Mouse (Mus musculus): ENCODE data around the gene Sdcbp2. TPM values are rescaled to one million over a fixed set of nuclear protein-coding genes. Genes with fewer than 3 reads are reported as not detected.

Gene Sdcbp2
- polyA plus RNA-seq, 1 experiment from 2014 or later, result 1.9 TPM

DNA sequence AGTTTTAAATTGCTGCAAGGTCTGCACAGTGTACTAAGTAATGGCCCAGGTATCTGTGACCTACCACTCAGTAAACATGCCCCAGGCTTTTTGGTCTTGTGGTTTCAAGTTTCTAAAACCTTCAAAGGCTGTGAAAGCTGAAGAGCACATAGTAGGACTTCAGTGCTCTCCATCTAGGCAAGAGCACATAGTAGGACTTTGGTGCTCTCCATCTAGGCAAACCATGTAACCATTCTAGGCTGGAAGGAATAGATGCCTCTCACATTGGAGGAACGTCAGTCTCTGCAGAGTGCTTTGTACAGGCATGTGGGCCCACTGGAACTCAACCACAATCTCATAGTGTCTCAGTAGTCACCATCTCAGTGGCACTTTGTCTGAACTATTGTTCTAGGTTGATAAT, 8.4 kb upstream of the Sdcbp2 start:
- Histone ChIP-seq H3K9me3 (ENCODE audit: control insufficient read depth, low read length) (no peaks in the 10 kb centered on the region), H3K27me3 (ENCODE audit: control insufficient read depth, insufficient read depth, low read length) (no peaks in the 10 kb centered on the region), H3K36me3 (ENCODE audit: control insufficient read depth, insufficient read depth, low read length) (peaks cover 60% of the 10 kb centered on the region), H3K4me3 (ENCODE audit: low read length) (no peak overlapping the region), H3K9ac (ENCODE audit: low read depth, low read length) (no peak overlapping the region), H3K4me2 (replicated peaks; ENCODE audit: low read depth, low read length) (no peak overlapping the region), H3K4me1 (ENCODE audit: control insufficient read depth, insufficient read depth, low read length) (no peaks in the 10 kb centered on the region), H3K27ac (ENCODE audit: low read depth, low read length) (no peak overlapping the region)
- no peak for ATAC-seq (ENCODE audit: low FRiP score, low TSS enrichment)
- 91% methylated on average over 1 of the region's 1 CpGs for WGBS

DNA sequence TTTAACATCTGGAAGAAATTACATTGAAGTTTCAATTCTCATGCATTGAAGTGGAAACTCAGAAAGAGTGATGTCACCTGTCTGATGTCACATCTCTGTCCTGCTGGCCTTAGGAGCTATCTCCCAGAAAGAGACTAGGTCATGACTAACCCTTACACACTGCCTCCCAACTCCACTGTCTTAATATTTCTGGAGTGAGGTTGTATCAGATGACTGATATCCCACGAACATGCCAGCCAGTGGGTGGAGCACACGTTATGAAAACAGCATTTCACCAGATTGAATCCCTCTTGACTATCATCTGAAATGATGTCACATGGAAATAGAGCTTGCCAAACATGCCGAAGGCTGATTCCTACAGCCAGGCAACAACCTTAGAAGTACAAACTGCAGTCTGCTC, 7.4 kb upstream of the Sdcbp2 start:
- no peak overlapping the region for H3K9ac ChIP-seq (ENCODE audit: low read depth, low read length)
- 70% methylated on average over 3 of the region's 3 CpGs for WGBS
- no peaks in the 10 kb centered on the region for H3K4me1 ChIP-seq (ENCODE audit: control insufficient read depth, insufficient read depth, low read length)
- H3K27ac ChIP-seq (ENCODE audit: low read depth, low read length), result no peak overlapping the region
- no peak overlapping the region for H3K4me2 ChIP-seq (replicated peaks; ENCODE audit: low read depth, low read length)
- no peak overlapping the region for H3K4me3 ChIP-seq (ENCODE audit: low read length)
- ATAC-seq (ENCODE audit: low FRiP score, low TSS enrichment), result no peak
- H3K9me3 ChIP-seq (ENCODE audit: control insufficient read depth, low read length), result no peaks in the 10 kb centered on the region
- H3K36me3 ChIP-seq (ENCODE audit: control insufficient read depth, insufficient read depth, low read length), result peaks cover 50% of the 10 kb centered on the region
- no peaks in the 10 kb centered on the region for H3K27me3 ChIP-seq (ENCODE audit: control insufficient read depth, insufficient read depth, low read length)

DNA sequence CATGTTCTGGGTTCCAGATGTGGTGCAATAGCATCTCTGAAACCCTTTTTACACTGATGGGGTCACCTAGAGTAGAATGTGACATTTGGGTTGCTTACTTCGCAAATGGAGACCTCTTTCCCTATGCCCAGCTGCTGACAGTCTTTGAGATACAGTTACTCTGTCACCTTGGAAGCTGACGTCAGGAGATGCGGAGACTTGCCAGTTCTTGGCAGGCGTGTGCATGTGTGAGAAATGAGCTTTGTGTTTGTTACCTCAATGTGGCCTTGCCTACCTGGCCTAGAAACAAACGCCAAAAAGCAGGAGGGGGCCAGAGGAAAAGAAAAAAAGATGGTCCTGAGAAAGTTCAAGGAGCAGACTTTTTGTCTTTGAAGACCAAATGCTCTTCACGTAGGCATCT, 5.6 kb upstream of the Sdcbp2 start:
- 86% methylated on average over 6 of the region's 6 CpGs for WGBS
- ATAC-seq (ENCODE audit: low FRiP score, low TSS enrichment), result no peak
- no peak overlapping the region for H3K9ac ChIP-seq (ENCODE audit: low read depth, low read length)

DNA sequence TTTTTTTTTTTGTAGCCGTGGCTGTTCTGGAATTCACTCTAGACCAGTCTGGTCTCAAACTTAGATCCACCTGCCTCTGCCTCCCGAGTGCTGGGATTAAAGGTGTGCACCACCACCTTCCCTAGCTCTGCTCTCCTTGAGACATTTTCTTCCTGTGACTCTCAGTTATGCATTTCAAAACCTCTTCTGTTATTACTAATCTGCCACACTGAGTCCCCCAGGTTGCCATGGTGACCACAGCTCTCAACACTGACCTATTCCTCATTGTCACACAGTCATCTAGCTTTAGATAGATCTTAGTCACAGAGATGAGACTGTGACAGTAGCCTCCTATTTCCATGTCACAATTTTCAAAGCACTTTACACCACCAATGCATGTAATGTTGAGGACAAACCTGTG, 3.0 kb upstream of the Sdcbp2 start:
- no peaks in the 10 kb centered on the region for H3K27me3 ChIP-seq (ENCODE audit: control insufficient read depth, insufficient read depth, low read length)
- no peak overlapping the region for H3K4me2 ChIP-seq (replicated peaks; ENCODE audit: low read depth, low read length)
- ATAC-seq (ENCODE audit: low FRiP score, low TSS enrichment), result no peak
- no peak overlapping the region for H3K4me3 ChIP-seq (ENCODE audit: low read length)
- H3K36me3 ChIP-seq (ENCODE audit: control insufficient read depth, insufficient read depth, low read length), result peaks cover 12% of the 10 kb centered on the region
- no peak overlapping the region for H3K9ac ChIP-seq (ENCODE audit: low read depth, low read length)
- WGBS, result 81% methylated on average over 2 of the region's 2 CpGs
- H3K9me3 ChIP-seq (ENCODE audit: control insufficient read depth, low read length), result no peaks in the 10 kb centered on the region
- no peaks in the 10 kb centered on the region for H3K4me1 ChIP-seq (ENCODE audit: control insufficient read depth, insufficient read depth, low read length)
- no peak overlapping the region for H3K27ac ChIP-seq (ENCODE audit: low read depth, low read length)

More for the DNA sequence above, 5.6 kb upstream of the Sdcbp2 start:
- Histone ChIP-seq H3K4me3 (ENCODE audit: low read length) (no peak overlapping the region), H3K36me3 (ENCODE audit: control insufficient read depth, insufficient read depth, low read length) (peaks cover 32% of the 10 kb centered on the region), H3K4me1 (ENCODE audit: control insufficient read depth, insufficient read depth, low read length) (no peaks in the 10 kb centered on the region), H3K27ac (ENCODE audit: low read depth, low read length) (no peak overlapping the region), H3K4me2 (replicated peaks; ENCODE audit: low read depth, low read length) (no peak overlapping the region), H3K27me3 (ENCODE audit: control insufficient read depth, insufficient read depth, low read length) (no peaks in the 10 kb centered on the region), H3K9me3 (ENCODE audit: control insufficient read depth, low read length) (no peaks in the 10 kb centered on the region)

DNA sequence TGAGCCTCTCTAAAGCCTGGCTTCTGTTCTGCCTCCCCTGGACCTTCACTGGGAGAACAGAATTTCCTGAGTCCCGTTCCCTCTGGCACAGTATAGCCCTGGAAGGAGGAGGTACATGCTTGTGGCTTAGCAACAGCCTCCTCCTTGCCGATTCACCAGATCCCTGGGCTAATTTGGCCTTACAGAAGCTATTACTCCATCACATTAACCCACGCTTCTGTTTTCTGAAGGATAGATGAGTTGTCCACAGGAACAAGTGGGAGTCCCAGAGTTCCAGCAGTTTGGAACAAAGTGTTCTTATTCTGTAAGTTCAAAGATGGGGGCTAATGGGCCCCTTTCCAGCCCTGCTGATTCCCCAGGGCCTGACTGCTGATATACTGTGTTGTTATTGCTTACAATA, 1.2 kb downstream of the Sdcbp2 start:
- Histone ChIP-seq H3K4me3 (ENCODE audit: low read length) (no peak overlapping the region), H3K9ac (ENCODE audit: low read depth, low read length) (no peak overlapping the region), H3K27ac (ENCODE audit: low read depth, low read length) (no peak overlapping the region), H3K27me3 (ENCODE audit: control insufficient read depth, insufficient read depth, low read length) (no peaks in the 10 kb centered on the region), H3K36me3 (ENCODE audit: control insufficient read depth, insufficient read depth, low read length) (no peaks in the 10 kb centered on the region), H3K4me1 (ENCODE audit: control insufficient read depth, insufficient read depth, low read length) (peaks cover 5% of the 10 kb centered on the region; the same call in 1 of the 2 replicates), H3K9me3 (ENCODE audit: control insufficient read depth, low read length) (no peaks in the 10 kb centered on the region), H3K4me2 (replicated peaks; ENCODE audit: low read depth, low read length) (no peak overlapping the region)
- no peak for ATAC-seq (ENCODE audit: low FRiP score, low TSS enrichment)
- WGBS, result 75% methylated on average over 3 of the region's 3 CpGs

DNA sequence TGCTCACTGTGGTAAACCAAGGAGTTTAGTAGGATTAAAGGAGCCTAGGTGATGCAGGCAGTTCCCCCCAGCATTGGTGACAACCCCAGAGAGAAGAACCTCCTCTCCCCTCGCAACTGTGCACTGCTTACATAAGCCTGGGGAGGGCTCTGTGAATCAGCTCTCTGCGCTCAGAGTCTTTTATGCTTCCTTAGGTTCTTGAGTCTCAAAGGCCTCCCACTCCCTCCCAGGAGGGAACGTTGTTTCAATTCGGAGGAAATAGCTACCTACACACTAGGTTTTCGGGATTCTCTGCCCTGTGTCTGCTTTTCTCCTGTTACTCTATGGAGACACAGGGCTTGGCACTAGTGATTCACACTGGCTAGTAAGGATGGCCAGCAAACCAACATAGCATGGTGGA, 2.2 kb downstream of the Sdcbp2 start:
- no peaks in the 10 kb centered on the region for H3K9me3 ChIP-seq (ENCODE audit: control insufficient read depth, low read length)
- no peaks in the 10 kb centered on the region for H3K27me3 ChIP-seq (ENCODE audit: control insufficient read depth, insufficient read depth, low read length)
- H3K27ac ChIP-seq (ENCODE audit: low read depth, low read length), result no peak overlapping the region
- H3K9ac ChIP-seq (ENCODE audit: low read depth, low read length), result no peak overlapping the region
- no peak overlapping the region for H3K4me2 ChIP-seq (replicated peaks; ENCODE audit: low read depth, low read length)
- H3K4me3 ChIP-seq (ENCODE audit: low read length), result no peak overlapping the region
- 60% methylated on average over 5 of the region's 5 CpGs for WGBS
- peaks cover 5% of the 10 kb centered on the region; the same call in 1 of the 2 replicates for H3K4me1 ChIP-seq (ENCODE audit: control insufficient read depth, insufficient read depth, low read length)
- no peak for ATAC-seq (ENCODE audit: low FRiP score, low TSS enrichment)
- no peaks in the 10 kb centered on the region for H3K36me3 ChIP-seq (ENCODE audit: control insufficient read depth, insufficient read depth, low read length)

DNA sequence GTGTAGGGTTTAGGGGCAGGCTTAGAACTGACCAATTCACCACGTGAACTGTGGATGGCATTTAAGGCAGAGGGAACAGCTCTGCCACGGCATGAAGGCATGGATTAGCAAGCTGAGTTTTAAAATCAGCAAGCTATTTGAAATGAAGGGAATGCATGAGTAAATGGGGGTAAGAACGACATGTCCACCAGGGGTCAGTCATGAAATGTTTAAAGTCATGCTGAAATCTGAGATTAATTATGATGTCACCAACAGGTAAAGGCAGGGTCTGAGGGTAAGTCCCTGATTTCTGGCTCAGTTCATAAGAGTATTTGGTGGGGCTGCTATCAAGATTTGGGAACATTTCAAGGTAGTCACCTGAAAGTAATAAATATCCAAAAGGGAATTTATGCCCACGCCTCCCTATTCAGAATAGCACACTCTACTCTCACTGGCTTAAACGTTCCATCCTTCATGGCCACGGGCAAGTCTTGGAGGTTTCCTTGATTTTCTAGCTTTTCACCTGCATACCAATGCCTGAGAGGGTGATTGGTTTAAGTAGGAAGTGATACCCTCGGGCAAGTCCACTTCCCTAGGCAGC, 2.8 kb downstream of the Sdcbp2 start:
- Histone ChIP-seq H3K4me3 (ENCODE audit: low read length) (peak overlapping the region; percentile 41), H3K27ac (ENCODE audit: low read depth, low read length) (peak overlapping the region; percentile 61; the same call in 1 of the 2 replicates), H3K4me2 (replicated peaks; ENCODE audit: low read depth, low read length) (peak overlapping the region; percentile 69), H3K4me1 (ENCODE audit: control insufficient read depth, insufficient read depth, low read length) (peaks cover 5% of the 10 kb centered on the region; the same call in 1 of the 2 replicates), H3K9me3 (ENCODE audit: control insufficient read depth, low read length) (no peaks in the 10 kb centered on the region), H3K27me3 (ENCODE audit: control insufficient read depth, insufficient read depth, low read length) (no peaks in the 10 kb centered on the region), H3K36me3 (ENCODE audit: control insufficient read depth, insufficient read depth, low read length) (no peaks in the 10 kb centered on the region), H3K9ac (ENCODE audit: low read depth, low read length) (peak overlapping the region; percentile 55; the same call in 1 of the 2 replicates)
- peak; percentile 24; the same call in 1 of the 2 replicates for ATAC-seq (ENCODE audit: low FRiP score, low TSS enrichment)
- WGBS, result 22% methylated on average over 7 of the region's 7 CpGs

DNA sequence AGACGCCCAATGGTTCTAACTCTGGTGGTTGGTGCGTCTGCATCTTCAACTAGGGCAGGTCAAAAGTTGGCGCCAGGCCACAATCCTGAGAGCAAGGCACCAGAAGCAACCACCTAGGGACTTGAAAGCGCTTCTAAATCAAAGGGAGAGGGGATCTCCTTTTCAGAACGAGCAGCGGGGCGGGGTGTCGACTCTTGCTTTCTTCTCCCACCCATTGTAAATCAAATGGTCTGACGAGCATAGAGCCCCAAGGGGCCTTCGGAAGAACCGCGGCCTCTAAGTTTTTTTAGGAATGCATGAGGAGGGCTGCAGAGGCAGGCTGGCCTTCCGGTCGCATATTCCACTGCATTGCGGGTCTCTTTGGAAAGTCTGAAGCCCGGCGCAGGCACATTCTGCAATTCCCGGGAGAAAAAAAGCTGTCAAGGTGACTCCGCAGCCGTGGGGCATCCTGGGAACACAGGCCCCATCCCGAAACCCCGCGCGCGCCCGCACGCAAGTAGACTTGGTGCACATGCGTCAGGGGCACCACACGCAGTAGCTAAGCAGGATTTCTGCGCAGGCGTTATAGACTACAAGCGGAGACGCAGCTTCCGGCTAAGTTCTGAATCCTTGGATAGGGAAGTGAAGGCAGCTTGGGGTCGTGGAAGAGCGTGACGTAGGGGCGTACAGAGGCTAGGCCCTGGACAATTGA, 3.4 kb downstream of the Sdcbp2 start:
- Histone ChIP-seq H3K9ac (ENCODE audit: low read depth, low read length) (peak overlapping the region; percentile 55), H3K36me3 (ENCODE audit: control insufficient read depth, insufficient read depth, low read length) (no peaks in the 10 kb centered on the region), H3K27ac (ENCODE audit: low read depth, low read length) (peak overlapping the region; percentile 61), H3K9me3 (ENCODE audit: control insufficient read depth, low read length) (no peaks in the 10 kb centered on the region), H3K4me1 (ENCODE audit: control insufficient read depth, insufficient read depth, low read length) (peaks cover 5% of the 10 kb centered on the region; the same call in 1 of the 2 replicates), H3K4me2 (replicated peaks; ENCODE audit: low read depth, low read length) (peak overlapping the region; percentile 69), H3K27me3 (ENCODE audit: control insufficient read depth, insufficient read depth, low read length) (no peaks in the 10 kb centered on the region), H3K4me3 (ENCODE audit: low read length) (peak overlapping the region; percentile 41)
- 2% methylated on average over 38 of the region's 38 CpGs for WGBS
- peak; percentile 88 for ATAC-seq (ENCODE audit: low FRiP score, low TSS enrichment)

DNA sequence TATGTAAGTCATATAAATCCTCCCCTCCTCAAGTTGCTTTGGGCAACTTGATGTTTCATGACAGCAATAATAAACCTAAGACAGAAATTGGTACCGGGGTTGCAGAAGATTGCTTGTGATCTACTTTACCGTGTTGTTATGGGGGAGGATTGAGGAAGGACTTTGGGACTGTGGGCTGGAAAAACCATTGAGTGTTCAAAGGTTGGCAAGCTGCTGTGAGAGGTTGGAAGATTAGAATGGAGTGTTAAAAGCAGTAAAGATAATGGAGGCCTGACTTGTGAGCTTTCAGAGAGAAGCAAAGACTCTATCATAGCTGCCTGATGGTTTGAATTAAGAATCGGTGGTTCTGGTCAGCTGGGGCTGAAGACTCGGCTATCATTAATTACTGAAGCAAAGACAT, 6.8 kb downstream of the Sdcbp2 start:
- Histone ChIP-seq H3K4me3 (ENCODE audit: low read length) (no peak overlapping the region), H3K27ac (ENCODE audit: low read depth, low read length) (no peak overlapping the region), H3K9ac (ENCODE audit: low read depth, low read length) (no peak overlapping the region), H3K36me3 (ENCODE audit: control insufficient read depth, insufficient read depth, low read length) (no peaks in the 10 kb centered on the region), H3K4me2 (replicated peaks; ENCODE audit: low read depth, low read length) (no peak overlapping the region), H3K27me3 (ENCODE audit: control insufficient read depth, insufficient read depth, low read length) (no peaks in the 10 kb centered on the region), H3K9me3 (ENCODE audit: control insufficient read depth, low read length) (no peaks in the 10 kb centered on the region), H3K4me1 (ENCODE audit: control insufficient read depth, insufficient read depth, low read length) (peaks cover 5% of the 10 kb centered on the region; the same call in 1 of the 2 replicates)
- 73% methylated on average over 4 of the region's 4 CpGs for WGBS
- no peak for ATAC-seq (ENCODE audit: low FRiP score, low TSS enrichment)
